Mouse (Mus musculus): ENCODE results near the gene A030005K14Rik.

The A030005K14Rik gene

DNA sequence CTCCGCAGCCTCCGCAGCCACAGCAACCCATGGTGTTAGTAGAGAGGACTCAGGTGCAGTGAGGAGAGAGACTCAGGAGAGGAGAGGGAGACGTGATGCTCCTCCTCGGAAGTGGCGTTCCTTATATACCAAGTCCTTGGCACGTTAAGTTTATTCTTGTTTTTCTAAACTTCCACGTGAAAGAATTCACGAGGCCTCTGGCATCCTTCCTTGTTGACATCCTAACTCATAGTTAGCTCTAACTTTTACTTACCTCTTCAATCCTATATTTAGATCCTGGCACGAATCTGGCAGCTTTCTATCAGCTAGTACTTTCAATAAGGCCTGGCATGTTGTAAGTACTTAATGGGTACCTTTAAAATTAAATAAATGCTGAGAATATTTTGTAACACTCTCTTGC is at the start of gene A030005K14Rik:
Gene A030005K14Rik, minus strand, starts transcription at position 101 of the 400 bp plus-strand sequence.
- DNase-seq, result no peak

GRCm38 (mm10) chr1:83107410-83107978 is 48.3 kb upstream of the A030005K14Rik start:
- no peak for DNase-seq

- no peak for DNase-seq
Measured at GRCm38 (mm10) chr1:83105464-83105863, 46.3 kb upstream of the A030005K14Rik start.

DNA sequence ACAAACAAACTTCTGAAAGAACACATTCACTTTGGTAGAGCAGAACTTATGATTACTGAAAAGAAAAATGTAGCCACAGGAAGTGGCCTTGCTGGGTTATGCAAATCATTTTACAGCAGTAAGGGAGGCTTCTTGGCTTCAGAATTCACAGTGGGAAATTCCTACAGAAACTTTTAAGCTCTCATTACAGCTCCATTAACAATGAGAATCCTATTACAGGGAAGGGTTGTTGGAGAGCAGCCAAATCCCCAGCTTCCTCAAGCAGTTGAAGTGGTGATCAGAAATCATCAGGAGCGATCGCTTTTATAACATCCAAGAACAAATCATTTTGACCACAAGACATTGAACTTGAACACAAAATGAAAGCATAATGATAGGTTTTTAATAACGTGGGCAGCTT is 42.7 kb upstream of the A030005K14Rik start:
- DNase-seq, result no peak

- no peak for DNase-seq
Measured at GRCm38 (mm10) chr1:83099580-83100137, 40.5 kb upstream of the A030005K14Rik start.

DNA sequence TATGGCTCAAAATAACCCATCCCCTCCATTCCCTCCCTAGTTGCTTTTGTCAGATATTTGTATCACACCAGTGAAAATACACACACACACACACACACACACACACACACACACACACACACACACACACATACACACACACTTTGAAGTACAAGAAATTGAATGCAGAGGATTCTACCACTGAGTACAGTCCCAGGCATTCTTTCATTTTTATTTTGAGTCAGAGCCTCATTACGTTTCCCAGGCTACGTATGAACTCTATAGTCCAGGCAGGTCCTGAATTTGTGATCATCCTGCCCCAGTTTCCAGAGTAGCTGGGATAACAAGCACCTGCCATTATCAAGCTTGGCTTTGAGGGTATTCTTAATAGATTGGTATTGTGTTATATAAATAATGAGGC is 40.0 kb upstream of the A030005K14Rik start:
- no peak for DNase-seq

DNA sequence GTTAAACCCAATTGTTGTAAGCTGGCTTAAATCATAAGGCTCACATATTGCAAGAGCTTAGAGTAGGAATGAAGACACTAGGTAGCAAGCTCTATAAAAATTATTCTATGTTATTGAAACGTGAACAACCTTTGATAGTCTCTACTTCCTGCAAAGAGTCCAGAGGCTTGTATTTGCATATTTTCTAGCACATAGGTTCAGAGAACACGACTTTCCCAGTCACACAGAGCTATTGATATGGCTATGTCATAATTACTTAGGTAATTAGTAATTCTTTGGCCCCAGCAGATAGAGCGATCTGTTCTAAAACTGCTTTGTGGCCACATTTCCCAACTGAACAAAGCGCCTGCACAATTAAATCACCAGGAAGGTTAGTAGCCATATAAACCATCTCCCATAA is 37.8 kb upstream of the A030005K14Rik start:
- DNase-seq, result no peak

GRCm38 (mm10) chr1:83091268-83091667 is 32.1 kb upstream of the A030005K14Rik start:
- no peak for DNase-seq

GRCm38 (mm10) chr1:83084790-83085189 is 25.6 kb upstream of the A030005K14Rik start:
- DNase-seq, result no peak

DNA sequence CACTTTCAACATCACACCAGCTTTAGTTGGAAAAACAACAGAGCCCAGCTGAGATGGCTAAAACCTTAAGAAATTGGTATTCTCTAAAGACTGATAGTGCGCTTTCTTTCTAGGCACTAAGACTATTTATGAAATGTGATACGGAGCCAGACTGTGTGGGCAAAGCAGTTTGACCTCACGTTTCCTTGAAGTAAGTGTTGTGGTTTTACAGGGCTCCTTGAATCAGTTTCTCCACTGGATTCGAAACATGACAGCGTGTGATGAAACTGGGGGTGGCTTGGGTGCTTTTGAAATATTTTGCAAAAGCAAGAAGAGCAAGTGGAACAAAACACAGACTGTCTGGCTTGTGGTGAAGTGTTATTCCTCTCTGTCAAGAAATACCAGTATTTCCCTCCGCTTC is 17.8 kb upstream of the A030005K14Rik start:
- DNase-seq, result no peak

GRCm38 (mm10) chr1:83076190-83076917 is 17.2 kb upstream of the A030005K14Rik start:
- peak; percentile 34 for DNase-seq

DNA sequence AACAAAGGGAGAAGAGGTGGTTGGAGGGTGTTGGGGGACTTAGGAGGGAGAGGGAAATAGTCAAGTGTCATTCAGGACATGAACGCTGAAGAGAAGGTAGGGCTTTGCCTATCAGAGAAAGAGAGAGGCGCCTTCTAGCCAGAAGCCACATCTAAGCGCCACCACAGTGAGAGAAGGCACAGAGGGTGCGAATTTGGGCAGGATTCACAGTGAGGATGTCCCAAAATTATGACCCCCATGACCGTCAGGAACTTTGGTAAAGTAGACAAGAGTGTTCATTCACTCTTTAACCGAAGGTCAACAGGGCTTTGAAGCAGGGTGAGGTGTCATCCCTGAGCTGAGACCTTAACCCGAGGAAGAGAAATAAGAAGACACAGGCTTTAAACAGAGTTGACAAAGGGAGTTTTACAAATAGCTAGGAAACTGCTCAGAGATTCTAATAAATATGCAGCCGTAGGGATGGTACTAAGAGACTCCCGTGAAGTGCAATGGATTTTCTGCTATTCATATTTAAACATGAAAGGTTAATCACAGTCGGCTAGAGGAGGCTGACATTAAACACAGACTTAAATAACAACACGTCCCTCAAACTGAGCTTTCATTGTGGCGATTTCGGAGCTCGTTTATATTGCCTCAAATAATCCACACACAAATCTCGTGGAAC is 16.5 kb upstream of the A030005K14Rik start:
- no peak for DNase-seq

DNA sequence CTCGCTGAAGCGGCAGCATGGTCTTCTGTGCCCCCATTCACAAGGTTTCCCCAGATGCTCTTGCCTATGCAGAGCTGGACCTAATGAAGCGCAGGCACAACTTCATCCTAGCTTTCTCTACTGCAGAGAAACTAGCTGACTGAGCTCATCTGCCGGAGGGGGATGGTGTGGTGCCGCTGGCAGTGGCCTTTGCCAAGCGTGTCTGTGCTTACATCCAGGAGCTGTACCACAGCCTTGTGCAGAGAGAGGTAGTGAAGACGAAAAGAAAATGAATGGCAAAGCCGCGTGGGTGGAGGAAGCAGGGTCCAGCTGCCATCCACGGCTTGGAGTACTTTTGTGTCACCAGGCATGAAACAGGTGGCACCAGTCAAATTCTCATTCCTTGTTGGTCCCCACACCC is 8.0 kb upstream of the A030005K14Rik start:
- no peak for DNase-seq

- no peak for DNase-seq
Measured at GRCm38 (mm10) chr1:83066577-83066976, 7.4 kb upstream of the A030005K14Rik start.

GRCm38 (mm10) chr1:83064851-83065250 is 5.7 kb upstream of the A030005K14Rik start:
- no peak for DNase-seq

- no peak for DNase-seq
Measured at GRCm38 (mm10) chr1:83060643-83061042, 1.5 kb upstream of the A030005K14Rik start, which contains the start of gene Krtap28-13. Gene Krtap28-13 (plus strand): TSS chr1:83060930.

DNA sequence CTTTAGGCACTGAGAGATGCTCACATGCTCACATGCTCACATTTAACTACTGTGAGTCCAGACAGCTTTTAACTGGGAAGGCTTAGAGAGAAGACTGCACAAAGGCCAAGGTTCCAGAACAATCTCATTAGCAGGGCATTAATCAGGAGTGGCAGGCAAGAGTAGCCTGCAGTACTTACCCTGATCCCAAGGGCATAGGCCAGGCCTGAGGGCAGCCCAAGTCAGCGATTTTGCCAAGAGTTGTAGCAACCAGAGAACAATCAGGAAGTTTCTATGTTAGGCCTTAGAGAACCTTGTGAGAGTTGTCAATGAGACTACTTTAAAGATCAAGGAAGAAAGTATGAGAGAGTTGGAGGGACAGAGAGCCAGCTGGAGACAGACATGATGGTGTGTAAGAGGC is 697 bp downstream of the A030005K14Rik start:
- DNase-seq, result no peak

DNA sequence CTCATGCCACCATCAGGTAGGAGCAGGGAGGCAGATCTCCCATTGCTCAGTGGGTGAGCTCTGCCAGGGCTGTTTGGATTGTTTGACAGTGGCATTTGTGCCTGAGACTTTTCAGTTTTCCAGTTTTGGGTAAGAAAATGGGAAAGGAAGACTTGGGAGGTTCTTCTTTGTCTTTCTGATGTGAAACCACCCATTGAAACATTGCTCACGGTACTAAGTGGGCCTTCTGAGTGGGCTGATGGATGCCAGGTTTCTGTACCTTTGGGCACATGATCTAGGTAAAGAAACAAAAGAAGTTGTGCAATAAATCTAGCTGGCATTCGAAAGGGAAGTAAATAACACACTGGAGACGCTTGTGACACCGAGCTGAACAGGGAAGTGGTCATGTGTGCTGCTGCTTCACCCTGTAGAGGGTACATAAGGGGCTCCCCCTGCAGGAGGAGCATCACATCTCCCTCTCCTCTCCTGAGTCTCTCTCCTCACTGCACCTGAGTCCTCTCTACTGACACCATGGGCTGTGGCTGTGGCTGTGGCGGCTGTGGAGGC is 14.2 kb downstream of the A030005K14Rik start, which contains the start of gene Gm47969:
Gene Gm47969, plus strand, starts transcription at position 51 of the 546 bp plus-strand sequence.
- DNase-seq, result no peak

DNA sequence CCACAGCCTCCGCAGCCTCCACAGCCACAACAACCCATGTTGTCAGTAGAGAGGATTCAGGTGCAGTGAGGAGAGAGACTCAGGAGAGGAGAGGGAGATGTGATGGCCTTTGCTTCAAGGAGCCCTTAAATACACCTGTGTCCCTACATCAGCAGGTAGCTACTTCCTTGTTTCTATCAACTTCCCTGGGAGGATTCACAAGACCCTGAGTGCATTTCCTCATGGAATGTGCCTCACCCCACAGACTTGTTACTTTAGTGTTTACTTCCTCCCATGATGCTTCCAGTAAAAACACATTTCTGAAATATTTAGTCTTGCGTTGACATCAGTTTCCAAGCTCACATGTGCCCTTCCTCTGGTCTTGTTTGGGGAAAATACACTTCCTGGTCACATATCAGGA is 16.8 kb downstream of the A030005K14Rik start, which contains the start of gene Krtap28-10:
Gene Krtap28-10, minus strand, starts transcription at position 101 of the 400 bp plus-strand sequence.
- DNase-seq, result no peak

DNA sequence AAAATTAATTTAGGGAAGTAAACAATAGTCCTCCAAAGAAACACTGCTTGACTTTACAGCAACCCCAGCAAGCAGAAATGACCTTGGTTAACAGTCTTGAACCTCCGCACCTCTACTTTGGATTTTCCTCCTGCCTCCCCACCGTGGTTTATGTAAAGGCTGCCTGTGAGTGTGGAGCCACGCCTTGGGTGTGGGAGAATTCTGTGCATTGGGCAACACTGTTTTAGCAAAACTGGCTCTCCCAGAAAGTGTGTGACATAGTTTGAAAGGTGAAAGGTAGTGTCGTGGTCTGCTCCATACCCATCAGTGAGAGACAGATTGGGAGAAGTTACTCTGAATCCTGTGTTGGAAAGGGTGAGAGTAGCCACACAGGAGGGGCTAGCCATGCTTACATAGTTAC is 20.1 kb downstream of the A030005K14Rik start:
- no peak for DNase-seq

- peak; percentile 37 for DNase-seq
Measured at GRCm38 (mm10) chr1:83038109-83038672, 21.0 kb downstream of the A030005K14Rik start, which contains the start of gene Slc19a3. Gene Slc19a3 (minus strand): TSS chr1:83038448.

GRCm38 (mm10) chr1:83036892-83037667 is 22.1 kb downstream of the A030005K14Rik start:
- DNase-seq, result no peak

All from liver (tissue).